Mouse (Mus musculus): ENCODE data around the gene Slc9a9. TPM values are rescaled to one million over a fixed set of nuclear protein-coding genes. Genes with fewer than 3 reads are reported as not detected.

Gene Slc9a9
- polyA plus RNA-seq, 2 experiments: 1.1 to 1.3 TPM

- H3K9me3 ChIP-seq (ENCODE audit: control insufficient read depth, low read length): no peaks in the 10 kb centered on the region
- H3K36me3 ChIP-seq (replicated peaks; ENCODE audit: control insufficient read depth, insufficient read depth, low read depth): no peaks in the 10 kb centered on the region
- ATAC-seq (ENCODE audit: insufficient read depth): no peak
- H3K27ac ChIP-seq: no peak overlapping the region
- no peaks in the 10 kb centered on the region for H3K27me3 ChIP-seq (ENCODE audit: control insufficient read depth, insufficient read depth, low read length)
- DNase-seq (ENCODE audit: low read depth in 3 of 3, low spot score in 3 of 3): no peak
- WGBS (ENCODE audit: insufficient replicate concordance): 61% methylated on average over 3 of the region's 3 CpGs
- TF ChIP-seq CTCF (IDR thresholded peaks at IDR 0.05; ENCODE audit: low read depth) (no peak), EP300 (IDR thresholded peaks at IDR 0.05; ENCODE audit: low read depth) (no peak)
- no peak overlapping the region for H3K4me2 ChIP-seq (ENCODE audit: low read depth)
- no peak overlapping the region for H3K4me3 ChIP-seq (ENCODE audit: insufficient read depth in 1 of 2, low read depth in 2 of 2, low read length in 2 of 2)
- no peak overlapping the region for H3K9ac ChIP-seq (replicated peaks)
- no peaks in the 10 kb centered on the region for H3K4me1 ChIP-seq (replicated peaks; ENCODE audit: control insufficient read depth in 2 of 2, insufficient read depth in 2 of 2, low read length in 1 of 2)
Measured at GRCm38 (mm10) chr9:95034140-95034970, 364.6 kb downstream of the Slc9a9 start.

- Histone ChIP-seq H3K36me3 (replicated peaks; ENCODE audit: control insufficient read depth, insufficient read depth, low read depth) (no peaks in the 10 kb centered on the region), H3K4me3 (ENCODE audit: insufficient read depth in 1 of 2, low read depth in 2 of 2, low read length in 2 of 2) (no peak overlapping the region), H3K4me1 (replicated peaks; ENCODE audit: control insufficient read depth in 2 of 2, insufficient read depth in 2 of 2, low read length in 1 of 2) (no peaks in the 10 kb centered on the region), H3K27ac (no peak overlapping the region), H3K4me2 (ENCODE audit: low read depth) (no peak overlapping the region), H3K27me3 (ENCODE audit: control insufficient read depth, insufficient read depth, low read length) (no peaks in the 10 kb centered on the region), H3K9me3 (ENCODE audit: control insufficient read depth, low read length) (no peaks in the 10 kb centered on the region), H3K9ac (replicated peaks) (no peak overlapping the region)
- DNase-seq (ENCODE audit: low read depth in 3 of 3, low spot score in 3 of 3) (no peak), ATAC-seq (ENCODE audit: insufficient read depth) (no peak)
- no peak for TF ChIP-seq CTCF (IDR thresholded peaks at IDR 0.05; ENCODE audit: low read depth)
- no peak for TF ChIP-seq EP300 (IDR thresholded peaks at IDR 0.05; ENCODE audit: low read depth)
Measured at GRCm38 (mm10) chr9:95036209-95036608, 366.5 kb downstream of the Slc9a9 start.

- Histone ChIP-seq H3K9ac (replicated peaks) (no peak overlapping the region), H3K9me3 (ENCODE audit: control insufficient read depth, low read length) (no peaks in the 10 kb centered on the region), H3K4me1 (replicated peaks; ENCODE audit: control insufficient read depth in 2 of 2, insufficient read depth in 2 of 2, low read length in 1 of 2) (no peaks in the 10 kb centered on the region), H3K4me2 (ENCODE audit: low read depth) (no peak overlapping the region), H3K36me3 (replicated peaks; ENCODE audit: control insufficient read depth, insufficient read depth, low read depth) (no peaks in the 10 kb centered on the region), H3K27me3 (ENCODE audit: control insufficient read depth, insufficient read depth, low read length) (no peaks in the 10 kb centered on the region), H3K27ac (no peak overlapping the region), H3K4me3 (ENCODE audit: insufficient read depth in 1 of 2, low read depth in 2 of 2, low read length in 2 of 2) (no peak overlapping the region)
- WGBS (ENCODE audit: insufficient replicate concordance): 15% methylated on average over 1 of the region's 1 CpGs
- DNase-seq (ENCODE audit: low read depth in 3 of 3, low spot score in 3 of 3): no peak
- no peak for ATAC-seq (ENCODE audit: insufficient read depth)
- TF ChIP-seq CTCF (IDR thresholded peaks at IDR 0.05; ENCODE audit: low read depth) (no peak), EP300 (IDR thresholded peaks at IDR 0.05; ENCODE audit: low read depth) (no peak)
Measured at GRCm38 (mm10) chr9:95042420-95042819, 372.7 kb downstream of the Slc9a9 start.

GRCm38 (mm10) chr9:95052160-95052559, 382.5 kb downstream of the Slc9a9 start:
- WGBS (ENCODE audit: insufficient replicate concordance): 69% methylated on average over 9 of the region's 9 CpGs
- Histone ChIP-seq H3K4me1 (replicated peaks; ENCODE audit: control insufficient read depth in 2 of 2, insufficient read depth in 2 of 2, low read length in 1 of 2) (no peaks in the 10 kb centered on the region), H3K9ac (replicated peaks) (no peak overlapping the region), H3K4me2 (ENCODE audit: low read depth) (no peak overlapping the region), H3K4me3 (ENCODE audit: insufficient read depth in 1 of 2, low read depth in 2 of 2, low read length in 2 of 2) (no peak overlapping the region), H3K27me3 (ENCODE audit: control insufficient read depth, insufficient read depth, low read length) (no peaks in the 10 kb centered on the region), H3K9me3 (ENCODE audit: control insufficient read depth, low read length) (no peaks in the 10 kb centered on the region), H3K27ac (no peak overlapping the region), H3K36me3 (replicated peaks; ENCODE audit: control insufficient read depth, insufficient read depth, low read depth) (no peaks in the 10 kb centered on the region)
- TF ChIP-seq CTCF (IDR thresholded peaks at IDR 0.05; ENCODE audit: low read depth): no peak
- no peak for TF ChIP-seq EP300 (IDR thresholded peaks at IDR 0.05; ENCODE audit: low read depth)
- no peak for DNase-seq (ENCODE audit: low read depth in 3 of 3, low spot score in 3 of 3)
- ATAC-seq (ENCODE audit: insufficient read depth): no peak

- WGBS (ENCODE audit: insufficient replicate concordance): 44% methylated on average over 5 of the region's 5 CpGs
- no peak overlapping the region for H3K27ac ChIP-seq
- no peak overlapping the region for H3K4me3 ChIP-seq (ENCODE audit: insufficient read depth in 1 of 2, low read depth in 2 of 2, low read length in 2 of 2)
- TF ChIP-seq CTCF (IDR thresholded peaks at IDR 0.05; ENCODE audit: low read depth): no peak
- no peak for TF ChIP-seq EP300 (IDR thresholded peaks at IDR 0.05; ENCODE audit: low read depth)
- DNase-seq (ENCODE audit: low read depth in 3 of 3, low spot score in 3 of 3): no peak
- no peaks in the 10 kb centered on the region for H3K36me3 ChIP-seq (replicated peaks; ENCODE audit: control insufficient read depth, insufficient read depth, low read depth)
- no peak overlapping the region for H3K4me2 ChIP-seq (ENCODE audit: low read depth)
- no peaks in the 10 kb centered on the region for H3K9me3 ChIP-seq (ENCODE audit: control insufficient read depth, low read length)
- H3K9ac ChIP-seq (replicated peaks): no peak overlapping the region
- H3K4me1 ChIP-seq (replicated peaks; ENCODE audit: control insufficient read depth in 2 of 2, insufficient read depth in 2 of 2, low read length in 1 of 2): no peaks in the 10 kb centered on the region
- no peak for ATAC-seq (ENCODE audit: insufficient read depth)
- no peaks in the 10 kb centered on the region for H3K27me3 ChIP-seq (ENCODE audit: control insufficient read depth, insufficient read depth, low read length)
Measured at GRCm38 (mm10) chr9:95053183-95053582, 383.5 kb downstream of the Slc9a9 start.
